Mouse (Mus musculus) lung, adult 2 months (tissue): ENCODE measurements around the gene Dnah17.

ENCODE experiments used
- CTCF ChIP-seq: fragments of 200-500 bp; IDR thresholded peaks from 2 replicates; pipeline ENCODE4 v1.5.1; 2011; ENCODE audit warnings: mild to moderate bottlenecking, low read length, control low read depth; ENCODE audit not compliant: insufficient read depth
- POLR2A ChIP-seq: fragments of 200-500 bp; IDR thresholded peaks from 2 replicates; pipeline ENCODE4 v1.6.1; 2011; ENCODE audit warnings: low read depth, mild to moderate bottlenecking, control low read depth, low read length, borderline replicate concordance; ENCODE audit errors: extremely low read depth

DNA sequence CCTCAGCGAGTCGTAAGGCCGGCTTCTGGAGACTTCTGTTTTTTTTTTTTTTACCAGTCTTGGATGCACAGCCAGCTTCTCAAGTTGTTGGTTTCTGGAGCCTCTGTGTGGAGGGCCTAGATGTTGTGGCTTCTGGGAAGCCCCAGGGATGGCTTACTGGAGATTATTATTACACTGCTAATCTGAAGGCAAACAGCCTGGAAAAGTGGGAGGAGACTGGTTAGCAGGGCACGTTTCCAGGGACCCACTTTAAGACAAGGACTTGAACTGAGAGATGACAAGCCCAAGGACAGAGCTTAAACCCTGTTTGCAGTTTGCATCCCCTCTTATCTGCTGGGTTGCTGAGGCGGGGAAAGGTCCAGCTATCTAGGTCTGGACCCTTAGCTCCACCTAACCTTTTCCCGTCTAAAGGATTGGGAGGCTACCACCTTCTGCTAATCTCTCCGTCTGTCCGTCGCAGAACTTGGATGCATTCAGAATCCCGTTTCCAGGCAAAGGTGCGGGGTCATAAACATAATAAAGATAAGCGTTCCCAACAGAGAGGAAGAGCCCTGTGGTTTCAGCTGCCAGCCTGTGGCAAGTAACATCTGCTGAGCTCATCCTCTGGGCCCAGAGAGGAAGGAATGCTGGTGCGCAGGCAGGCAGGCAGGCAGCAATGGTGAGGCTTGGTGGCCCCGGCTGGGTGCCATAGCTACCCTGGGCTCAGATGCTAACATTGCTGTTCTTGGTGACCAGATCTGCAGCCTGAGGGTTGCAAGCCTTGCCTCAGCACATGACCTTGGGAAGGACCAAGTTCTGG is 155.9 kb downstream of the Dnah17 start:
- TF ChIP-seq CTCF (no peak), POLR2A (no peak)
